8 mouse cellular contexts compared by ENCODE assay signal in the genomic region with DNA sequence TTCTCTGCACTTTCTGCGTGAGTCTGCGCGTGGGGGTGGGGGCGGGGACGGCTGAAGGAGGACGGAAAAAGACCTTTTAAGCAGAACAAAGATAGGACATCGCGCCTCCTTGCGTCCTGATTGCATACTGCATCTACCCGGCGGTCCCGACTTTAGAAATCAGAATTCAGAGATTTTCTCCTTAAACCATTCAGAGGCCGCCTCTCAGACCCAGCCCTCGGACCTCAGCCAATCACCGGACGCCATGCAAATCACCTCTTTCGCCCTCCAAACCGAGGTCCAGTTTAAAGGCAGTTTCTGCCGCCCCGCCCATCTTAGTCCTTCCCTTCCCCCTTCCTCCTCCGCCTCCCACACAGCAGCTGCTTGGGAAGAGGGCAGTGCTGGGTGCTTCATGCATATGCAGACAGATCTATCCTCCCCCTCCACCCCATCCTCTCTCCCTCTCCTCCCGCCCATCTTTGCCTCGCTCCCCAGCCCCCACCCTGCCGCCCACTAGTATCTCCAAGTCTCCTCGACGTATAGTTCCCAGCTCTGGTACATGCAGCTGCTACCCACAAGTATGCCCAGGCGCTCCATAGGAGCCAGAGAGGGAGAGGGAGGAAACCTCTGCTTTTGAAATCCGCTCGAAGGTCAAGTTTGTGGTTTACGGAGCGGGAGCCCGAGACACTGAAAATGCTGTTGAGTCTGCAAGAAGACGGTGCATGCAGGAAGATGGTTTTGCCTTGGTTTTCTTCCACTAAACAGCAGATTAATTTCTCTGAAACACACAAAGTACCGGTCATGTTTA.
DNase-seq lines count a peak whose midpoint lies in the region; ATAC-seq and TF ChIP-seq lines count a peak whose summit lies in the region.

No protein-coding gene starts in this region.

- 0 out of 2 replicates have a peak overlapping the region, but pooled peaks have one; percentile 55 for H3K27ac ChIP-seq in ES-Bruce4 (ENCODE audit: insufficient read depth, low read length)
- peak overlapping the region; percentile 100 for H3K27ac ChIP-seq in forebrain, embryonic 15.5 days (replicated peaks)
- peak overlapping the region; percentile 99 for H3K27ac ChIP-seq in layer of hippocampus, adult 2 months
- peak overlapping the region; percentile 13; the same call in 1 of the 2 replicates for H3K27ac ChIP-seq in lung, embryonic 14.5 days (ENCODE audit: low read depth)
- peak overlapping the region; percentile 99 for H3K27ac ChIP-seq in olfactory bulb, adult 2 months (ENCODE audit: insufficient read depth, low read depth, low read length)

- WGBS in forebrain, embryonic 15.5 days, result under 1% methylated on average over 34 of the region's 34 CpGs
- WGBS in lung, embryonic 14.5 days, result under 1% methylated on average over 34 of the region's 34 CpGs
- WGBS in olfactory bulb, adult 2 months, result under 1% methylated on average over 34 of the region's 34 CpGs

- H3K4me1 ChIP-seq in ES-Bruce4 (ENCODE audit: control insufficient read depth, insufficient read depth, low read length), result no peaks in the 10 kb centered on the region
- peaks cover 56% of the 10 kb centered on the region for H3K4me1 ChIP-seq in forebrain, embryonic 15.5 days
- no peaks in the 10 kb centered on the region for H3K4me1 ChIP-seq in lung, embryonic 14.5 days (ENCODE audit: insufficient read depth)
- peaks cover 17% of the 10 kb centered on the region for H3K4me1 ChIP-seq in olfactory bulb, adult 2 months (ENCODE audit: control insufficient read depth, insufficient read depth, low read length)

- DNase-seq in c-Kit-positive CD71-positive TER-119-positive erythroid progenitor cells, embryonic 14.5 days (ENCODE audit: low spot score), result peak; percentile 41
- peak; percentile 71 to 84 for DNase-seq in heart, postnatal 36 days
- peak; percentile 95 to 98 for DNase-seq in layer of hippocampus, adult 2 months (ENCODE audit: low spot score in 2 of 2)
- peak; percentile 98 for DNase-seq in lung, embryonic 14.5 days
- DNase-seq in thymus, postnatal 10 days (ENCODE audit: low spot score in 2 of 2), result peak; percentile 64 to 66

- TF ChIP-seq POLR2A in ES-Bruce4 (IDR thresholded peaks at IDR 0.05; ENCODE audit: insufficient read depth, low read length), result no peak
- 0 out of 2 replicates have a peak, but pooled peaks have one; percentile 24 for TF ChIP-seq POLR2A in olfactory bulb, adult 2 months (IDR thresholded peaks at IDR 0.05; ENCODE audit: insufficient read depth, low read depth, low read length)

- 0 out of 2 replicates have a peak, but pooled peaks have one; percentile 69 for TF ChIP-seq EP300 in ES-Bruce4 (IDR thresholded peaks at IDR 0.05; ENCODE audit: insufficient read depth, low read depth, low read length)

- H3K4me3 ChIP-seq in ES-Bruce4 (ENCODE audit: low read depth, low read length), result peak overlapping the region; percentile 81
- peak overlapping the region; percentile 45 for H3K4me3 ChIP-seq in forebrain, embryonic 15.5 days
- H3K4me3 ChIP-seq in layer of hippocampus, adult 2 months, result peak overlapping the region; percentile 67
- H3K4me3 ChIP-seq in lung, embryonic 14.5 days (ENCODE audit: low read depth, low read length), result peak overlapping the region; percentile 43
- peak overlapping the region; percentile 49 for H3K4me3 ChIP-seq in olfactory bulb, adult 2 months (ENCODE audit: insufficient read depth, low read depth, low read length)

- peaks cover 8% of the 10 kb centered on the region; the same call in 1 of the 2 replicates for H3K27me3 ChIP-seq in ES-Bruce4 (ENCODE audit: control insufficient read depth, insufficient read depth, low read length, poor library complexity, severe bottlenecking)
- no peaks in the 10 kb centered on the region for H3K27me3 ChIP-seq in forebrain, embryonic 15.5 days
- H3K27me3 ChIP-seq in lung, embryonic 14.5 days (ENCODE audit: insufficient read depth, low read length), result peaks cover 43% of the 10 kb centered on the region

- intact Hi-C loops in heart, postnatal 36 days (cut with DNase I), result loop anchor here (5.0 kb wide), 2 partner anchors 126 to 631 kb away; partner anchors contain the start of gene Tmem161b

- H3K9ac ChIP-seq in ES-Bruce4 (ENCODE audit: low read depth, poor library complexity, severe bottlenecking), result peak overlapping the region; percentile 51
- H3K9ac ChIP-seq in forebrain, embryonic 15.5 days (replicated peaks), result peak overlapping the region; percentile 82
- peak overlapping the region; percentile 32 for H3K9ac ChIP-seq in lung, embryonic 14.5 days

- peak; percentile 97 for ATAC-seq in forebrain, embryonic 15.5 days (replicated peaks)
- ATAC-seq in lung, embryonic 14.5 days (ENCODE audit: insufficient read depth), result peak; percentile 99

- H3K4me2 ChIP-seq in forebrain, embryonic 15.5 days (replicated peaks), result peak overlapping the region; percentile 75
- peak overlapping the region; percentile 86 for H3K4me2 ChIP-seq in lung, embryonic 14.5 days

- H3K9me3 ChIP-seq in ES-Bruce4 (replicated peaks; ENCODE audit: control insufficient read depth, insufficient read depth, low read length, poor library complexity, severe bottlenecking), result no peaks in the 10 kb centered on the region
- H3K9me3 ChIP-seq in forebrain, embryonic 15.5 days, result no peaks in the 10 kb centered on the region
- H3K9me3 ChIP-seq in lung, embryonic 14.5 days (ENCODE audit: low read depth, low read length), result no peaks in the 10 kb centered on the region

- TF ChIP-seq CTCF in ES-Bruce4 (IDR thresholded peaks at IDR 0.05; ENCODE audit: low read depth, low read length), result peak; percentile 49
- TF ChIP-seq CTCF in layer of hippocampus, adult 2 months (conservative IDR thresholded peaks at IDR 0.05), result peak; percentile 93
- TF ChIP-seq CTCF in lung, embryonic 14.5 days (IDR thresholded peaks at IDR 0.05; ENCODE audit: low read depth), result peak; percentile 76
- TF ChIP-seq CTCF in olfactory bulb, adult 2 months (IDR thresholded peaks at IDR 0.05; ENCODE audit: insufficient read depth, low read depth, low read length), result no peak

- H3K36me3 ChIP-seq in ES-Bruce4 (ENCODE audit: control insufficient read depth, insufficient read depth, low read length, poor library complexity, severe bottlenecking), result no peaks in the 10 kb centered on the region
- no peaks in the 10 kb centered on the region for H3K36me3 ChIP-seq in forebrain, embryonic 15.5 days
- H3K36me3 ChIP-seq in lung, embryonic 14.5 days (ENCODE audit: insufficient read depth), result no peaks in the 10 kb centered on the region

Comparison
In these comparisons a context has a peak if more than half of its experiments do, and no peak if none do; other contexts are left out.
1. Peak in every context shown above with its lines: DNase-seq, ATAC-seq, H3K4me3 ChIP-seq and H3K27ac ChIP-seq.
2. H3K27ac ChIP-seq: peak in every context shown above with its lines; median percentile 100 in forebrain, embryonic 15.5 days; 99 in layer of hippocampus, adult 2 months; 99 in olfactory bulb, adult 2 months; 55 in ES-Bruce4; 13 in lung, embryonic 14.5 days.
3. H3K9ac ChIP-seq: peak in every context shown above with its lines; median percentile 82 in forebrain, embryonic 15.5 days; 51 in ES-Bruce4; 32 in lung, embryonic 14.5 days.
4. DNase-seq: peak in every context shown above with its lines; median percentile 98 in lung, embryonic 14.5 days; 96 in layer of hippocampus, adult 2 months; 78 in heart, postnatal 36 days; 65 in thymus, postnatal 10 days; 41 in c-Kit-positive CD71-positive TER-119-positive erythroid progenitor cells, embryonic 14.5 days.